Mouse (Mus musculus): ENCODE data around the gene Dcaf11. TPM values are rescaled to one million over a fixed set of nuclear protein-coding genes. Genes with fewer than 3 reads are reported as not detected.

Dcaf11 gene
- polyA plus RNA-seq, 1 experiment from 2014 or later, result 104 TPM

DNA sequence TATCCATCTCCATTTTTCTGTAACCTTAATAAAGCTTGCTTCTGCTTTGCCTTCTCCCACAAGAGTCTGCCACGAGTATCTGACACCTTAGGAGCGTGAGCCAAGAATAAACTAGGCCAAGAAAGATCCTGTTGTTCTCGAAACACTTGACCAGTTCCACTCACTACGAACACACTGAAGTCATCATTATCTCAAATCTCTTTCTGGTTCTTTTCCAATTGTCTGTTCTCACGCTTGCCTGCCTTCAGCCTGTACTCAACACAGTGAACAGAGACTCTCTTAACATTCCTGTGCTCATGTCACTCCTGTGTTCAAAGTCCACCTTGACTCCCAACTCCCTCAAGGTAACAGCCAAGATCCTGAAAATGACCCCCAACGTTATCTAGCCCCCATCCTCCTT is 53.5 kb downstream of the Dcaf11 start:
- Histone ChIP-seq H3K4me2 (replicated peaks) (no peak overlapping the region), H3K4me3 (no peak overlapping the region), H3K9ac (no peak overlapping the region), H3K4me1 (peaks cover 3% of the 10 kb centered on the region; the same call in 1 of the 2 replicates), H3K9me3 (replicated peaks) (no peaks in the 10 kb centered on the region), H3K27ac (no peak overlapping the region), H3K27me3 (no peaks in the 10 kb centered on the region), H3K36me3 (peaks cover 22% of the 10 kb centered on the region)
- ATAC-seq (ENCODE audit: low FRiP score), result no peak
- WGBS, result 76% methylated on average over 6 of the region's 6 CpGs

DNA sequence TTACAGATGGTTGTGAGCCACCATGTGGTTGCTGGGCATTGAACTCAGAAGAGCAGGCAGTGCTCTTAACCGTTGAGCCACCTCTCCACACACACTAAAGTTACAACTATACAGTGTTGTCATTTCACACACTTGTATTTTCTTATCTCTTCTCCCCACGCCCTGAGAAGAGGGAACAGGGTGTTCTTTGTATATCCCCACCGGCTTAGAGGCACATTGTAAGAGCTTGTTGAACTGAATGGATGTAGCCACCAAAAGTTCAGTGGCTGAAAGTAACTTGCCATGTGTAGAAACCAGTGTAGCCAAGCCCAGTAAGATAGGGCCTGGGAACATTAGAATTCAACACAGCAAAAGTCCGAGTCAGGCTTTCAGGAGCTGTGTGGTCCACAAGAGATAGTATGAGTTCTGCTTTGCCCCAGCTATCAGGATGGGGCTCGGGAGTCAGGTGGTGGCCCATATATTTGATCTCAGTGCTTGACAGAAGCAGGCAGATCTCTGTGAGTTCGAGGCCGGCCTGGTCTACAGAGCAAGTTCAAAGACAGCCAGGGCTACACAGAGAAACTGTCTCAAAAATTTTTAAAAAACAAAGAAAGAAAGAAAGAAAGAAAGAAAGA is 54.9 kb downstream of the Dcaf11 start:
- H3K4me2 ChIP-seq (replicated peaks), result no peak overlapping the region
- 82% methylated on average over 7 of the region's 7 CpGs for WGBS
- ATAC-seq (ENCODE audit: low FRiP score), result no peak
- peaks cover 6% of the 10 kb centered on the region; the same call in 1 of the 2 replicates for H3K4me1 ChIP-seq
- no peak overlapping the region for H3K27ac ChIP-seq
- H3K9me3 ChIP-seq (replicated peaks), result no peaks in the 10 kb centered on the region
- no peaks in the 10 kb centered on the region for H3K27me3 ChIP-seq
- H3K9ac ChIP-seq, result no peak overlapping the region
- peaks cover 8% of the 10 kb centered on the region for H3K36me3 ChIP-seq
- no peak overlapping the region for H3K4me3 ChIP-seq

DNA sequence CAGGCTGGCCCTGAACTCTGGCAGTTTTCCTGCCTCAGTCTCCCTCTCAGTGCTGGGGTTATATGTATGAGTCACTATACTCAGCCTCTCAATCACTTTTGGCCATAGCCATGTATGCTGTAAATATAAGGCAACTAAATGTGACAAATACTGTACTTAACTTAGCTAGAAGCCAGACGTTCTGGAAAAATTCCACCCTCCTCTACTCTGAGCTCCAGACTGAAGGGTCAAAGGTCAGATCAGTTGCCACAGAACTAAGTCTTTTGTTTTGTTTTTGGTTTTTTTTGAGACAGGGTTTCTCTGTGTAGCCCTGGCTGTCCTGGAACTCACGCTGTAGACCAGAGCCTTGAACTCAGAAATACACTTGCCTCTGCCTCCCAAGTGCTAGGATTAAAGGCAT is 56.1 kb downstream of the Dcaf11 start:
- no peak overlapping the region for H3K4me2 ChIP-seq (replicated peaks)
- H3K27me3 ChIP-seq, result no peaks in the 10 kb centered on the region
- peaks cover 6% of the 10 kb centered on the region; the same call in 1 of the 2 replicates for H3K4me1 ChIP-seq
- H3K9me3 ChIP-seq (replicated peaks), result no peaks in the 10 kb centered on the region
- no peak for ATAC-seq (ENCODE audit: low FRiP score)
- peaks cover 2% of the 10 kb centered on the region; the same call in 1 of the 2 replicates for H3K36me3 ChIP-seq
- no peak overlapping the region for H3K4me3 ChIP-seq
- H3K9ac ChIP-seq, result no peak overlapping the region
- 52% methylated on average over 2 of the region's 2 CpGs for WGBS
- H3K27ac ChIP-seq, result no peak overlapping the region

DNA sequence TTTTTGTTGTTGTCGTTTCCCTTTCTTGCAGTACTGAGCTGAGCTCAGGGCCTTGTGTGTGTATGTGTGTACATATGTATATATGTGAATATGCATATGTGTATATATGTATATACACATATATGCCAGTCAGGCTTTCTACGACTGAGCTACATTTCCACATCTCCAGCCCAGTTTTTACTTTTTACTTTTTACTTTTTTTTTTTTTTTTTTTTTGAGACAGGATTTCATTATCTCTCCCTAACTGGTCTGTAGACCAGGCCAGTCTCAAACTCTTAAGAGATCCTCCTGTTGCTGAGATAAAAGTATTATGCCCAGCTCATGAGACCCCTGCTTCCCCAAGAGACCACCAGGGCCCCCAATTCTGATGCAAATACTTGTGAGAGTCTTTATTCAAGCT is 57.0 kb downstream of the Dcaf11 start:
- 89% methylated on average over 2 of the region's 2 CpGs for WGBS
- Histone ChIP-seq H3K4me2 (replicated peaks) (no peak overlapping the region), H3K4me3 (no peak overlapping the region), H3K9ac (no peak overlapping the region), H3K4me1 (peaks cover 6% of the 10 kb centered on the region; the same call in 1 of the 2 replicates), H3K27me3 (no peaks in the 10 kb centered on the region), H3K27ac (no peak overlapping the region), H3K9me3 (replicated peaks) (no peaks in the 10 kb centered on the region), H3K36me3 (no peaks in the 10 kb centered on the region)
- no peak for ATAC-seq (ENCODE audit: low FRiP score)

DNA sequence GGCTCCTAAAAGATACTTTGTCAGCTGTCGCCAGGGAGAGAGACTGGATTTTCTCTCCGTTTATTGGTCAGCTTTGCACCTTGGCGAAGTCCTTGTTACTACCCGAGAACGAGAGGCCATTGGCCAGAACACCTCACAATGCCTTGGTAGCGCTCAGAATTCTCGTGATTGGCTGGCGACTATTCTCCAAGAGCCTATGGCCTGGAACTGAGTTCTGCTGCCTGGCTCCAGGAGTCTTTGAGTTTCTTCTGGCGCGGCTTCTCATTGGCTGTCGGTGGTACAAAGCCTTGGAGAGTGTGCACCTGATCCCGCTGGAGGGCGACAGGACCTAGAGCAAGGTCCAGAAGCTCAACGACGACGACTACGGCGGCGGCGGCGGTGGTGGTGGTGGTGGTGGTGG is 58.0 kb downstream of the Dcaf11 start, which contains the start of gene Rec8:
Gene Rec8, plus strand, starts transcription at position 216 of the 400 bp plus-strand sequence.
- 23% methylated on average over 21 of the region's 21 CpGs for WGBS
- Histone ChIP-seq H3K9ac (peak within 1 kb of the TSS; percentile 23; the same call in 1 of the 2 replicates), H3K4me3 (peak within 1 kb of the TSS; percentile 28), H3K36me3 (no peaks in the 10 kb centered on the region), H3K4me2 (replicated peaks) (peak within 1 kb of the TSS; percentile 42), H3K27me3 (no peaks in the 10 kb centered on the region), H3K9me3 (replicated peaks) (no peaks in the 10 kb centered on the region), H3K27ac (no peak within 1 kb of the TSS), H3K4me1 (peaks cover 6% of the 10 kb centered on the region; the same call in 1 of the 2 replicates)
- peak; percentile 85 for ATAC-seq (ENCODE audit: low FRiP score)

DNA sequence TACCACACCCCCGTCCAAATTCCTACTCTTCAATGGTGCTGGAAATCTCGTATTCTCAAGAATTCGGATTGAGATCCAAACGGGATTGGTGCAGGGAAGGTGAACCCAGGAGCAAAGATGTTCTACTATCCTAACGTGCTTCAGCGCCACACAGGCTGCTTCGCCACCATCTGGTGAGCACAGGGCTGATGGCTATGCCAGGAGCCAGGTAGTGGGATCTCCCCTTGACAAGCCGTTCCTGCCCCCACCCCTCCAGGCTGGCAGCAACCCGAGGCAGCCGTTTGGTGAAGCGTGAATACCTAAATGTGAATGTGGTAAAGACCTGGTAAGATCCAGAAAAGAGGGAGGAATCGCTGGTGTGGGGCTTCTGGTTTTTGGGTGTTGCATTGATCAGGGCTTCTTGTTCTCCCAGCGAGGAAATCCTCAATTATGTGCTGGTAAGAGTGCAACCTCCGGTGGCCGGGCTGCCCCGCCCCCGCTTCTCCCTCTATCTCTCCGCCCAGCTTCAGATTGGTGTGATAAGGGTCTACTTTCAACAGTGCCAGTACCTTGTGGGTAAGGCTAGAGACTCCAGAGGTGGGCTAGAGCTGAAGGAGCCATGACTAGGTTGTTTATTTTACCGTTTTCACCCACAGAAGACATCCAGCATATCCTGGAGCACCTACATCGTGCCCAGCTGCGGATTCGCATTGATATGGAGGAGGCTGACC is 58.8 kb downstream of the Dcaf11 start:
- 53% methylated on average over 22 of the region's 22 CpGs for WGBS
- peaks cover 6% of the 10 kb centered on the region; the same call in 1 of the 2 replicates for H3K4me1 ChIP-seq
- peak overlapping the region; percentile 42 for H3K4me2 ChIP-seq (replicated peaks)
- H3K9me3 ChIP-seq (replicated peaks), result no peaks in the 10 kb centered on the region
- H3K27ac ChIP-seq, result no peak overlapping the region
- peak overlapping the region; percentile 23; the same call in 1 of the 2 replicates for H3K9ac ChIP-seq
- peak overlapping the region; percentile 28 for H3K4me3 ChIP-seq
- H3K36me3 ChIP-seq, result no peaks in the 10 kb centered on the region
- ATAC-seq (ENCODE audit: low FRiP score), result no peak
- H3K27me3 ChIP-seq, result no peaks in the 10 kb centered on the region

Other genes with a start within 250 kb of the Dcaf11 start
- 42.7 and 44.5 TPM in 2 replicates for gene Dhrs4, start 81.2 kb upstream of the Dcaf11 start, polyA plus RNA-seq (2016; fragmentation: Nextera tagmentation; extraction: Ambion mirVana)
- 17.0 and 18.0 TPM in 2 replicates for gene Carmil3, start 69.4 kb upstream of the Dcaf11 start, polyA plus RNA-seq (2016; fragmentation: Nextera tagmentation; extraction: Ambion mirVana)
- 0.83 and 1.4 TPM in 2 replicates for gene Cpne6, start 49.6 kb upstream of the Dcaf11 start, polyA plus RNA-seq (2016; fragmentation: Nextera tagmentation; extraction: Ambion mirVana)
- not detected in 2 replicates for gene Nrl, start 35.0 kb upstream of the Dcaf11 start, polyA plus RNA-seq (2016; fragmentation: Nextera tagmentation; extraction: Ambion mirVana)
- 22.3 and 23.6 TPM in 2 replicates for gene Pck2, start 19.7 kb upstream of the Dcaf11 start, polyA plus RNA-seq (2016; fragmentation: Nextera tagmentation; extraction: Ambion mirVana)
- gene A730061H03Rik, start 400 bp downstream of the Dcaf11 start, polyA plus RNA-seq (2016; fragmentation: Nextera tagmentation; extraction: Ambion mirVana), result 0.62 TPM in 1 of 2 replicates, not detected in the other
- gene Fitm1, start 15.6 kb downstream of the Dcaf11 start, polyA plus RNA-seq (2016; fragmentation: Nextera tagmentation; extraction: Ambion mirVana), result 1.4 and 4.2 TPM in 2 replicates
- 132 and 133 TPM in 2 replicates for gene Psme1, start 18.1 kb downstream of the Dcaf11 start, polyA plus RNA-seq (2016; fragmentation: Nextera tagmentation; extraction: Ambion mirVana)
- gene Emc9, start 25.3 kb downstream of the Dcaf11 start, polyA plus RNA-seq (2016; fragmentation: Nextera tagmentation; extraction: Ambion mirVana), result 8.5 and 9.0 TPM in 2 replicates
- 201 and 234 TPM in 2 replicates for gene Psme2, start 31.1 kb downstream of the Dcaf11 start, polyA plus RNA-seq (2016; fragmentation: Nextera tagmentation; extraction: Ambion mirVana)
- 21.2 and 23.7 TPM in 2 replicates for gene Rnf31, start 31.7 kb downstream of the Dcaf11 start, polyA plus RNA-seq (2016; fragmentation: Nextera tagmentation; extraction: Ambion mirVana)
- gene Irf9, start 43.6 kb downstream of the Dcaf11 start, polyA plus RNA-seq (2016; fragmentation: Nextera tagmentation; extraction: Ambion mirVana), result 9.9 and 10.7 TPM in 2 replicates
- gene Rec8, start 58.0 kb downstream of the Dcaf11 start, polyA plus RNA-seq (2016; fragmentation: Nextera tagmentation; extraction: Ambion mirVana), result 14.9 and 15.9 TPM in 2 replicates
- gene Ipo4, start 76.0 kb downstream of the Dcaf11 start, polyA plus RNA-seq (2016; fragmentation: Nextera tagmentation; extraction: Ambion mirVana), result 79.0 and 91.0 TPM in 2 replicates
- gene Gm49378, start 77.9 kb downstream of the Dcaf11 start, polyA plus RNA-seq (2016; fragmentation: Nextera tagmentation; extraction: Ambion mirVana), result 2.4 and 3.2 TPM in 2 replicates
- gene Tm9sf1, start 83.8 kb downstream of the Dcaf11 start, polyA plus RNA-seq (2016; fragmentation: Nextera tagmentation; extraction: Ambion mirVana), result 69.4 and 69.8 TPM in 2 replicates
- 0.50 and 0.52 TPM in 2 replicates for gene Tssk4, start 90.2 kb downstream of the Dcaf11 start, polyA plus RNA-seq (2016; fragmentation: Nextera tagmentation; extraction: Ambion mirVana)
- gene Mdp1, start 100.5 kb downstream of the Dcaf11 start, polyA plus RNA-seq (2016; fragmentation: Nextera tagmentation; extraction: Ambion mirVana), result 63.7 and 65.4 TPM in 2 replicates
- 57.0 and 58.2 TPM in 2 replicates for gene Gmpr2, start 111.9 kb downstream of the Dcaf11 start, polyA plus RNA-seq (2016; fragmentation: Nextera tagmentation; extraction: Ambion mirVana)
- gene Nedd8, start 112.1 kb downstream of the Dcaf11 start, polyA plus RNA-seq (2016; fragmentation: Nextera tagmentation; extraction: Ambion mirVana), result 506 and 544 TPM in 2 replicates
- gene Tinf2, start 121.8 kb downstream of the Dcaf11 start, polyA plus RNA-seq (2016; fragmentation: Nextera tagmentation; extraction: Ambion mirVana), result 42.8 and 43.1 TPM in 2 replicates
- 0.48 and 0.90 TPM in 2 replicates for gene Tgm1, start 153.9 kb downstream of the Dcaf11 start, polyA plus RNA-seq (2016; fragmentation: Nextera tagmentation; extraction: Ambion mirVana)
- 36.6 and 38.1 TPM in 2 replicates for gene Rabggta, start 162.3 kb downstream of the Dcaf11 start, polyA plus RNA-seq (2016; fragmentation: Nextera tagmentation; extraction: Ambion mirVana)
- gene Dhrs1, start 185.7 kb downstream of the Dcaf11 start, polyA plus RNA-seq (2016; fragmentation: Nextera tagmentation; extraction: Ambion mirVana), result 73.2 and 75.0 TPM in 2 replicates
- gene Nop9, start 185.7 kb downstream of the Dcaf11 start, polyA plus RNA-seq (2016; fragmentation: Nextera tagmentation; extraction: Ambion mirVana), result 42.0 and 47.5 TPM in 2 replicates
- gene Cideb, start 198.5 kb downstream of the Dcaf11 start, polyA plus RNA-seq (2016; fragmentation: Nextera tagmentation; extraction: Ambion mirVana), result 0.36 and 0.56 TPM in 2 replicates
- gene Ltb4r2, start 201.4 kb downstream of the Dcaf11 start, polyA plus RNA-seq (2016; fragmentation: Nextera tagmentation; extraction: Ambion mirVana), result 0.36 and 0.57 TPM in 2 replicates
- 0.72 TPM in 1 of 2 replicates, not detected in the other for gene Ltb4r1, start 206.0 kb downstream of the Dcaf11 start, polyA plus RNA-seq (2016; fragmentation: Nextera tagmentation; extraction: Ambion mirVana)
- 15.7 and 19.5 TPM in 2 replicates for gene Adcy4, start 224.1 kb downstream of the Dcaf11 start, polyA plus RNA-seq (2016; fragmentation: Nextera tagmentation; extraction: Ambion mirVana)
- 10.8 and 13.5 TPM in 2 replicates for gene Ripk3, start 228.9 kb downstream of the Dcaf11 start, polyA plus RNA-seq (2016; fragmentation: Nextera tagmentation; extraction: Ambion mirVana)